Mouse (Mus musculus): ENCODE results near the gene Gm5737.

Gm5737 gene

GRCm38 (mm10) chr7:120811834-120812415, at the start of gene Gm5737:
Gm5737 (plus strand) TSS chr7:120812365.
- in situ Hi-C loops (cut with MboI, MseI): no loop called here

- in situ Hi-C loops (cut with MboI, MseI): no loop called here
These were observed 44.8 kb upstream of the Gm5737 start for GRCm38 (mm10) chr7:120767369-120767768.

GRCm38 (mm10) chr7:120771389-120771788, 40.8 kb upstream of the Gm5737 start:
- in situ Hi-C loops (cut with MboI, MseI): no loop called here

DNA sequence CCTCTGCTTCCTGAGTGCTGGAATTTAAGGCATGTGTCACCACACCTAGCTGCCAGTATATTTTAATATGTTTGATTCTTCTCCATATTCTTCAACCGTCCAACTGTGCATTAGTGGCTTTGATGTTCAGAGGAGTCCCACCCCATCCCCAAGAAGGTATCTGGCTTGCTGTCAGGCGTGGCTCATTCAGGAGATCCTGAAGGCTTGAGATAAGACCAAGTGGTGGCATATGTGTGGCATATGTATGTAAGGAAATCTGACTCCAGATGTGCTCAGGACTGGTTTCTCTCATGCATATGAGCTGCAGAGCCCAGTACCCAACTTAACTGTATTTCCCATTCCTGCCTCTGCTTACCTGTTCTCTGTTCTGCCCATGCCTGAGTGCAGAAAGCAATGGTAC, 34.2 kb upstream of the Gm5737 start:
- in situ Hi-C loops (cut with MboI, MseI): no loop called here

DNA sequence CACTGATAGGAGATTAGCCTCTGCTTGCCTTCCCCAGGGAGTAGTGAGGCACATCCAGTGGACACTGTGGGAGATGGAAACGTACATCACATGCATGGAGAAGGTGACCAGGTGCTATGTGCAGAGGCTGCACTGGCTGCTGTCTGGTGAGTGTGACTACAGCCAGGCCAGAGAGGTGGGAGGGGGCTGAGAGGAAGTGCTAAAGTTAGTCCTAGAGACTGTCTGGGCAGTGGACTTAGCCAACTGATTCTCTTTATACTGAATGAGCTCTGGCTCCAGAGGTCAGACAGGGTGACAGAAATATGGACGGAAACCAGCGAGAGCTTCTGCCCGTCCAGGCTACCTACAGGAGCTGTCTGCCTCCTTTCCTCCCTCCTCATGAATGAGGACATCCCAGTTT, 16.6 kb upstream of the Gm5737 start:
- in situ Hi-C loops (cut with MboI, MseI): no loop called here

GRCm38 (mm10) chr7:120796369-120796768, 15.8 kb upstream of the Gm5737 start:
- in situ Hi-C loops (cut with MboI, MseI): no loop called here

GRCm38 (mm10) chr7:120803268-120803667, 8.9 kb upstream of the Gm5737 start:
- in situ Hi-C loops (cut with MboI, MseI): no loop called here

- in situ Hi-C loops (cut with MboI, MseI): no loop called here
These were observed 2.5 kb upstream of the Gm5737 start for GRCm38 (mm10) chr7:120809705-120810104.

DNA sequence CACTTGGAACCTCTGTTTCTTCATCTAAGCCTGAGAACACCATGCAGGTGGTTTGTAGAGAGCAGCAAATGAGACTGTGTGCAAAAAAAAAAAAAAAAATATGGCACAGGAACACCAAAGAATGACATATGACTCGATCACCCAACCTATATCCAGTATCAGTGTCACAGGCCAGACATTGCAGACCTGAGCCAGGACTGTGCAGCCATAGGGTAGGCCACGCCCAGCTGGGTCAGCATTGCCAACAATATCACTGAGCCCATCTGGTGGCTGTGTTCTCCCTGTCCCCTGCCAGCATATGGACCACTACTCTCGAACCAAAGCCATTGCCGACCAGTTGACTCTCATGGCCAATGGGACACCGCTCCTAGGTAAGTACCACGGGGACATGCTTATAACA, 5.4 kb downstream of the Gm5737 start:
- in situ Hi-C loops (cut with MboI, MseI): no loop called here

GRCm38 (mm10) chr7:120819386-120819785, 7.2 kb downstream of the Gm5737 start:
- in situ Hi-C loops (cut with MboI, MseI): no loop called here

DNA sequence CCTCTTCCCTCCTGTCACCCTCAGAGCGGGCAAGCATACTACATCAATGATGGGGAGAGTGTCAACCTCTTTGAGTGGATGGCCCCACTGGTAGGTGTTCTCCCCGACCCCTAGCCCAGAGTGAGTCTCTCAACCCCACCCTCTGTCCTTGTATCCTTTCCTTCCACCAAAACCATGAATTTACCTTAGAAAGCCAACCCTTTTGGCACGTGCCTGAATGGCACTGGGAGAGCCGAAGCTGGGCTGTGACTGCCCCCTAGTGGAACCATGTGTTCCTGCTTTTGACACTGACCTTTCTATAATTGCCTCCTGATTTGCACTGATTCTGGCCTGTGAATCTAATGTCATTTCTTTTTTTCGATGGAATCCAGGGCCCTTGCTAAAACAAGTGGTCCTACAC, 11.1 kb downstream of the Gm5737 start:
- in situ Hi-C loops (cut with MboI, MseI): loop anchor here (5.0 to 10.0 kb wide), 2 partner anchors 151 to 188 kb away; partner anchors contain the start of genes Pdzd9 and Uqcrc2

GRCm38 (mm10) chr7:120825097-120825496, 12.9 kb downstream of the Gm5737 start:
- in situ Hi-C loops (cut with MboI, MseI): loop anchor here (10.0 kb wide), 1 partner anchor 190 kb away; the partner anchor contains the start of gene Uqcrc2

DNA sequence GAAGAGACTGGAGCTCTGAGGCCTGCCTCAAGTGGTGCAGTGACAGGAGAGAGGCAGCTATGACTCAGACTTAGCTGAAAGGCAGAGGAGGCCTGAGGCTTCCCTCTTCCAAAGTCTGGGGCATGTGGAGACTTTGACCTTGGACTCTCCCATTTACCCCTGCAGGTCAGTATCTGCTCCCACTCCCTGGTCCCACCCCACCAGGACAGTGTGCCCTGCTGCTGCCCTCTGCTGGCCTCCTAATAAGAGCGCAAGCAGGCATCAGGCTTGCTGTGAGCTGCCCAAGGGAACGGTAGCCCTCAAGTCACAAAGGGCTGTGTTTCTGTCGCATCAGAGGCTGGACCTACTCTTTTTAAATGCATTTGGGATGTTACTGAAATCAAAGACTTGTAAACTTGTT, 14.2 kb downstream of the Gm5737 start:
- in situ Hi-C loops (cut with MboI, MseI): loop anchor here (10.0 kb wide), 1 partner anchor 192 kb away; the partner anchor contains the start of gene Uqcrc2

- in situ Hi-C loops (cut with MboI, MseI): no loop called here
These were observed 18.5 kb downstream of the Gm5737 start for GRCm38 (mm10) chr7:120830431-120831381.

DNA sequence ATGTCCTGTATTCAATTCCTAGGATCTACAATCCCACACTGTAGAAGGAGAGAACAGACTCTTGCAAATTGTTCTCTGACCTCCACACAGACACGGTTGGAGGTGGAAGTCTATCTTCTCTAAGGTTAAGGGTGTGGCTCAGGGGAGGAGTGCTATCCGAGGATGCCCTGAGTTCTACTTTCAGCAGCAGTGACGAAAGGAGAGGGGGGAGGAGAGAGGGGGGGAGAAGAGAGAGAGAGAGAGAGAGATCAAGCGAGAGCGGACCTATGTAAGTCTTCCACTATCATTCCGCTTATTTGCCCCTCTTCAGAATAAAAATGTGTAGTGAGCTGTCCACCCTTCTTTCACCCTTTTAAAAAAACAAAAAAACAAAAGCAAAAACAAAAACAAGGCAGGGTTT, 22.3 kb downstream of the Gm5737 start:
- in situ Hi-C loops (cut with MboI, MseI): no loop called here

DNA sequence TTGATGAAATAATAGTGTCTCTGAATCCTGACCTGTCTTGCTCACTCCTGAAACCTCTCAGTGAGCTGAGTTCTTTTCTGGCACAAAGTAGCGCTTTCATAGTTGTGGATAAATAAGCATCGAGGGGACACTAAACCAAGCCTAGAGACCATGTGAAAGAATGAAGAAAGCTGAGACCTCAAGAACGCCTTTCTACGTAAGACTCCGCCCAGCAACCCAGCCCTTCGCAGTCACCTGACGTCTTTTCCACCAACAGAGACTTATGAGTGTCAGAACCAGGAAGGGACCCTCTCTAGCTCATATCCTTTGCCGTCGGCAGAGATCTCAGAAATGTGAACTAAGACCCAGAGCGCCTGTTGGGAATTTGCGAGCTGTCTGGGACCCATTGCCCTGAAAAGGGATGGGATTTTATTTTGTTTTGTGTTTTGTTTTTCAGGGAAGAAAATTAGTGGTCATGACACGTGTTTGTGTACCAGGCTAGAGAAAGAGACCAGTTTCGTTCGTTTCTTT, 22.8 kb downstream of the Gm5737 start:
- in situ Hi-C loops (cut with MboI, MseI): loop anchor here (5.0 kb wide), 1 partner anchor 87 kb away; no protein-coding TSS in a partner anchor

- in situ Hi-C loops (cut with MboI, MseI): loop anchor here (5.0 kb wide), 1 partner anchor 87 kb away; no protein-coding TSS in a partner anchor
These were observed 23.5 kb downstream of the Gm5737 start for GRCm38 (mm10) chr7:120835449-120836359.

GRCm38 (mm10) chr7:120836361-120836760, 24.2 kb downstream of the Gm5737 start:
- in situ Hi-C loops (cut with MboI, MseI): loop anchor here (5.0 kb wide), 1 partner anchor 86 kb away; no protein-coding TSS in a partner anchor

DNA sequence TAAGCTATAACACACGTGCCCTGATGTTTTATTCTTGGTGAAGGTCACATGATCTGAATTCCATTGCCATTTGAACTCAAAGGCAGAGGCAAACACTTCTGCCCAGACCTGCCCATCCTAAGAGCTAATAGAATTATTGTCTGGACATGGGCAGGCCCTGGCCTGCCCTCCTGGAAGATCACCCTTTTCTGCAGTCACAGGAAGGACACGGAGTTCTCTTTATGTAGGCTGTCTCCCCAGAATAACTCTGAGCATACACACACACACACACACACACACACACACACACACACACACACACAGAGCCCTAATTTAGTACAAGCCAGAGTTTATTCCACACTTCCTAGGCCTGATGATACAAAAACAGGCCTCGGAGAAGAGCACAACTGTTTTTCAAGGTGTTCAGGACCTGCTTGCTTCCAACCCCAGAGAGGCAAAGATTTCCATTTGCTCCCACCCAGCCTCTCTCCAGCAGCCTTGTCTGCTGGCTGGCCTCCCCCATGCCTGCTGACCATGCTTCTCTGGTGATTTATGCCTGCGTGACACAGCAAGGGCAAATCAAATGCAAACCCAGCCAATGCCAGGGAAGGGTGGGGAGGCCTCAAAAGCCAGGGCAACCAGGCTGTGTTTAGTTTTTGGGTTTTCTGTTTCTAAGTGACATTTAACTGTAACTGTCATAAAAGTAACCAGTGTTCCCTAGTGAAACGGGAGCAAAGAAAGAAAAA, 26.4 kb downstream of the Gm5737 start:
- in situ Hi-C loops (cut with MboI, MseI): loop anchor here (5.0 kb wide), 1 partner anchor 84 kb away; no protein-coding TSS in a partner anchor

DNA sequence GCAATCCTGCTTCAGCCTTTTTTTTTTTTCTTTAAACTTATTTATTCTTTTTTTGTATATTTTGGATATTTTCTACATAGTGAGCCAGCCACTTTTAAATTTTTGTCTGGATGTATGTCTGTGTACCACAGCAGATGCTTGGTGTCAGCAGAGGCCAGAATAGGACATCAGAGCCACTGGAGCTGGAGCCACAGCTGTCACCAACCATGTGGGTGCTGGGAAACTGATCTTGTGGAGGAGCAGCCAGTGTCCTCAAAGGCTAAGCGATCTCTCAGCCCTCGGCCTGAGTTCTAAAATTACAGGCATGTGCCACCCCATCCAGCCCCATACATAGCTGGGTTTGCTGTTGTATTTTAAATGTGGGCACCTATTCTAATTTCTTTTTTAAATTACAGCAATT, 27.6 kb downstream of the Gm5737 start:
- in situ Hi-C loops (cut with MboI, MseI): loop anchor here (5.0 to 10.0 kb wide), 3 partner anchors 83 to 1125 kb away; partner anchors contain the start of gene Mettl9

Data from T-helper 2 cell (primary cell).